Mouse (Mus musculus) cerebellum, postnatal 10 days (tissue): ENCODE data around the gene Spag9.
"Not testable (repeated sequence)": the region's sequence is repeated elsewhere in the genome, so short reads cannot be mapped to it uniquely, and the experiment has no call there.

ENCODE experiments used
- DNase-seq, 2 experiments: peaks; one replicate each; pipeline ENCODE4 v3.0.0; 2021; ENCODE audit warnings: mixed read lengths in 2 of 2

Spag9 gene

DNA sequence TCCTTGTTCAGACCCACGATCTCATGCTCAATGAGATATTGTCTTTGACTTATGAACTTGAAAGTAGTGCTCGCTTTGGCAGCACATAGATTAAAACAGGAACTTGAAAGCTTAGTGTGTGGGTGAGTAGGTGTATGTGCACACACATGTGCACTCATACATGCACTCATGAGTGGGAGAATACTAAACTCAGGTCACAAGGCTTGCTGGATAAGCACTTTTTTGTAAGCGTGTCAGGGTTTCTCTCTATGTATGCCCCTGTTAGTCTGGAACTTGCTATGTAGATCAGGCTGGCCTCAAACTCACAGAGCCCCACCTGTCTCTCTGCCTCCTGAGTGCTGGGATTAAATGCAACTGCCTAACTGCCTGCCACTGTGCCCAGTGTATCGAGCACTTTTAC, 8.9 kb upstream of the Spag9 start:
- no peak for DNase-seq

- no peak for DNase-seq
These were observed 8.1 kb upstream of the Spag9 start for GRCm38 (mm10) chr11:93987625-93988327.

DNA sequence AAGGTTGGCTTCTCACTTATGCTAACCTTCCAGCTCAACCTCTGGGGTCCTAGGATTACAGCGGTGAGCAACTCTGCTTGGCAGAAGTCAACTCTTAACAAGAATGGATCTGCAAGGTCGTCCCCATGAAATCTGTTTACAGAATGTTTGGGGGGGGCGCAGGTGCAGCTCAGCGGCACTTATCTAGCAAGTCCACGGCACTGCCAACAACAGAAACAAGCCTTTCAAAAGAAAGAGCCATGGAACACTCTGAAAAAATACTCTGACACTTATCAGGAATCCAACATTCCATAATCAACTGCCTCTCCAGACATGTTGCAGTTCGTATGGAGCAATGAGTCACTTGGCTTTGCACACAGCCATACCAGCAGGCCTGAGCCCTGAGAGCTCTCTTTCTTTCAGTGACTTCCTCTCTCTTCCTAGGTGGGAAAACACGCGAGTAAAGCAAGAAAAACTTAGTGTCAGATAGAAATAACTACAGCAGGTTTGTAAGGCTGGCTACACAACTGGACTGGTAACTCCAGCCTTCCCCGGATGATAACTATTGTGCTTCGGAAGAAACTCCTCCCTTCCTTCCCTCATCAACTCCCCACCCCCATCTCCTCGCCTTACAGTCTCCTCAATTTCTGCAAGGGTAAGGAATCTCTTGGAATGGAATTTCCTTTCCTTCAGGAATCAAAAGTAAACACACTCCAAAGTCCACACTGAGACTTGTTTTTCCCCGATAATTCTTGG, 7.4 kb upstream of the Spag9 start:
- DNase-seq: no peak

- DNase-seq: no peak
These were observed 1.4 kb upstream of the Spag9 start for GRCm38 (mm10) chr11:93994531-93994930.

GRCm38 (mm10) chr11:93995111-93995719, 676 bp upstream of the Spag9 start:
- peak; percentile 72 to 77 for DNase-seq

DNA sequence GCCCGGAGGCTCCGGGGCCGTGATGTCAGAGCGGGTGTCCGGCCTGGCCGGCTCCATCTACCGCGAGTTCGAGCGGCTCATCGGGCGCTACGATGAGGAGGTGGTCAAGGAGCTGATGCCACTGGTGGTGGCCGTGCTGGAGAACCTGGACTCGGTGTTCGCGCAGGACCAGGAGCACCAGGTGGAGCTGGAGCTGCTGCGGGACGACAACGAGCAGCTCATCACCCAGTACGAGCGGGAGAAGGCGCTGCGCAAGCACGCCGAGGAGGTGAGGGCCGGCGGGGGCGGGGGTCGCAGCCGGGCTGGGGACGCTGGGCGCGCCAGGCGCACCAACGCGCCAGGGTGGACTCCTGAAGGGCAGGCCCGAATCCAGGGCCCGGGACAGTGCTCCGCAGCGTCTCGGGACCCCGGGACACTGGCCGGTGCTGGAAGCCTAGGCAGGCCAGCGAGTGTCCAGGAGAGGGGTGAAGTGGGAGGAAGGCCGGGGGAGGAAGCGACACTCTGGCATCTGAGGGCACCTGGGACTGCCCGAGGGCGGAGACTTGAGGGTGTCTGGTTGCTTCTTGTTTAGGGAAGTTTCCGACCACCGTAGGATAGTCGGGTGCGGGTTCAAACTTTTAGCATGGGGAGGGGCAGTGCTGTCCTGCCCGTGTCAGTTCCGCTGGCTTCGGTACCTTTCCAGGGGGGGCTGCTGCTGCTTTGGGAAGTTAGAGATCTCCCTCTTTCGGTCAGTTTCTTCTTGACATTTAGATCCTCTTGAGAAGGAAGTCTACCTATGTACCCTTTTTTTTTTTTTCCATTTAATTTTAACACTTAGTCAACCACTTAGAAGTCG, 632 bp downstream of the Spag9 start:
- DNase-seq: no peak

- DNase-seq: peak; percentile 24 to 38
These were observed 1.4 kb downstream of the Spag9 start for GRCm38 (mm10) chr11:93997141-93997775.

GRCm38 (mm10) chr11:93999276-93999675, 3.4 kb downstream of the Spag9 start:
- no peak for DNase-seq

DNA sequence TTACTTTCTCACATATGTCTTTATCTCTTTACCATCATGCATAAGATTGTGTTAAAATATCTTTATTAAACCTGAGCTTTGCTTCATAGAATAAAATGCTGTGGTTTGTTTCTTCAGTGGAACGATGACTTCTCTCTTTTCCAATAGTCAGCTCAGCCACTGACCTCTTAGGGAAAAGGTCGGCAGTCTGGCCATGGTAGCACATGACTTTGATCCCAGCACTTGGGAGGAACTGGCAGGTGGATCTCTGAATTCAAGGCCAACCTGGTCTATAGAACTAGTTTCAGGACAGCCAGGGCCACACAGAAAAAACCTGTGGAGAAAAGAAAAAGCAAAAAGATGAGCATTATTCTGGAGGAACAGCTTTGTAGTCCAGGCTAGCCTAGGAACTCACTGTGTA, 7.5 kb downstream of the Spag9 start:
- DNase-seq: no peak

GRCm38 (mm10) chr11:94019091-94019490, 23.2 kb downstream of the Spag9 start:
- no peak for DNase-seq

- no peak for DNase-seq
These were observed 24.5 kb downstream of the Spag9 start for GRCm38 (mm10) chr11:94020403-94020802.

GRCm38 (mm10) chr11:94026289-94026688, 30.4 kb downstream of the Spag9 start:
- DNase-seq: no peak

DNA sequence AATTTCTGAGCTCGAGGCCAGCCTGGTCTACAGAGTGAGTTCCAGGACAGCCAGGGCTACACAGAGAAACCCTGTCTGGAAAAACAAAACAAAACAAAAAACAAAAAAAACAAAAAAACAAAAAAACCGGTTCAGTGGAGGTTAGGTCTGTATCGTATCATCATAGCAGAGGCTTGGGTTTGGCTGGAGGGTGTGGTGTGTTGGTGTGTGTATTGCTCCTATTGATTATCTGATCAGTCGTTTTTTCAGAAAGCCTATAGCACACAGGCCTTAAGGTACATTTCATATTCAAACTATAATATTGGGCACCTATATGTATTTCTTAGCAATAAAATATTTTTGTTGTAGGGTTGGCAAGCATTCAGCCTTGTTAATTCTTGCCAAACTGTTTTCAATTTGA, 36.2 kb downstream of the Spag9 start:
- DNase-seq: no peak

- no peak for DNase-seq
These were observed 37.1 kb downstream of the Spag9 start for GRCm38 (mm10) chr11:94032971-94033370.

- DNase-seq: peak; percentile 45 to 74
These were observed 40.1 kb downstream of the Spag9 start for GRCm38 (mm10) chr11:94035974-94036373.

GRCm38 (mm10) chr11:94041475-94041874, 45.6 kb downstream of the Spag9 start:
- DNase-seq: no peak

DNA sequence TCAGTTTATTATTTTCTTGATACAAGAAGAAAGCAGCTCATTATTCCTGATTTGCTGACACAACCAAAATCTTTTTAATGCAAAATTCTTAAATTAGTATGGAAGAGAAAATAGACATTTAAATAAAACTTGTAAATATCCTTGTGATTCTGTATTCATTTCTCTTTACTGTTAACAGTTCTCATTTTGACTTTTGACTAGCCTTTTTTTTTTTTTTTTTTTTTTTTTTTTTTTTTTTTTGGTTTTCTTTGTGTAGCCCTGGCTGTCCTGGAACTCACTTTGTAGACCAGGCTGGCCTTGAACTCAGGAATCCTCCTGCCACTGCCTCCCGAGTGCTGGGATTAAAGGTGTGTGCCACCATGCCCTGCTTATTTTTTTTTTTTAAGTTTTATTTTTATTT, 46.4 kb downstream of the Spag9 start:
- DNase-seq: not testable (repeated sequence)

- DNase-seq: peak; percentile 98 to 99
These were observed 48.4 kb downstream of the Spag9 start for GRCm38 (mm10) chr11:94043998-94044985.

GRCm38 (mm10) chr11:94045016-94045415, 49.1 kb downstream of the Spag9 start:
- peak; percentile 51 to 62 for DNase-seq

GRCm38 (mm10) chr11:94047288-94047687, 51.4 kb downstream of the Spag9 start:
- DNase-seq: peak; percentile 15 to 25

DNA sequence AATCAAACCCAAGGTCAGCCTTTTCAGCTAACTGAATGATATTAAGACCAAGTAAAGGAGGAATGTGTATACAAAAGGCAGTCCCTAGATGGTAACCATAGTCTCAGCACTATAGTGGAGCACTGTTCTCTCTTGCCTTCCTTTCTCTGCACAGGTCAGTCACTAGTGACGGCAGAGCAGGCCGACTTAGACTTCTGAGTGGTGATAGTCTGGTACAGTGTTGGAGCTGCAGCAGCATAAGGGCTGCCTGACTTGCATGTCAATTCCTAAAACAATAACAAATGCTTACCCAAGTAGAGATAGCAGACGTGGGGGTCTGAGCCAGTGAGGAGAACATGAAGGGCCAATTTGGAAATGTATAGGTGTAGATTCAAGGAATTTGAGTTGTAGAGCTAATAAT, 58.3 kb downstream of the Spag9 start:
- DNase-seq: no peak
